Mouse (Mus musculus) ES-CJ7 (cell line): ENCODE measurements at regions not wholly inside any gene's neighbourhood (a gene's known extent, or its start where the extent isn't known, plus 50 kb on each side); places are given as distances from the start of the nearest gene placed in this dataset.

ENCODE experiments used
- DNase-seq: peaks from one replicate; pipeline ENCODE4 v3.0.0; 2011; ENCODE audit warnings: low read depth, low spot score

- no peak for DNase-seq
Measured at GRCm38 (mm10) chr16:9514538-9514937, 480.8 kb downstream of the Grin2a start.
